Mouse (Mus musculus): ENCODE results near the gene Tm2d1. TPM values are rescaled to one million over a fixed set of nuclear protein-coding genes. Genes with fewer than 3 reads are reported as not detected.

The Tm2d1 gene
- polyA plus RNA-seq, 1 experiment from 2014 or later = 130 TPM

Other genes starting within 250 kb of the Tm2d1 start
- gene Patj, start 12.5 kb upstream of the Tm2d1 start, polyA plus RNA-seq (2014; fragmentation: Nextera tagmentation; extraction: Ambion mirVana) = 7.1 and 7.5 TPM in 2 replicates

Measured in forebrain, embryonic 14.5 days (tissue).